Mouse (Mus musculus) cerebellum, adult 2 months (tissue): Measurements from ENCODE around the gene Foxo6. TPM values are rescaled to one million over a fixed set of nuclear protein-coding genes. Genes with fewer than 3 reads are reported as not detected.

ENCODE experiments used
- DNase-seq, 2 experiments: peaks; one replicate each; pipeline ENCODE4 v3.0.0; 2021
- H3K27ac ChIP-seq: fragments of 200-500 bp; 2 replicates; pipeline ENCODE4 v1.5.1; 2012; ENCODE audit warnings: low read length, control low read depth, inconsistent platforms; ENCODE audit not compliant: insufficient read depth
- H3K27me3 ChIP-seq: fragments of 200-500 bp; 2 replicates; pipeline ENCODE4 v1.6.1; 2012; ENCODE audit warnings: inconsistent platforms, mild to moderate bottlenecking, low read length, moderate library complexity; ENCODE audit not compliant: control insufficient read depth, insufficient read depth
- H3K4me1 ChIP-seq: fragments of 200-500 bp; 2 replicates; pipeline ENCODE4 v1.6.1; 2011; ENCODE audit warnings: low read length; ENCODE audit not compliant: control insufficient read depth, insufficient read depth
- H3K4me3 ChIP-seq: fragments of 200-500 bp; replicated peaks from 2 replicates; pipeline ENCODE3; 2011; ENCODE audit warnings: mild to moderate bottlenecking, low read depth, low read length, control low read depth; ENCODE audit not compliant: insufficient read depth
- CTCF ChIP-seq: fragments of 200-500 bp; IDR thresholded peaks from 2 replicates; pipeline ENCODE4 v1.5.1; 2011; ENCODE audit warnings: low read depth, mild to moderate bottlenecking, control low read depth, low read length, moderate library complexity, borderline replicate concordance; ENCODE audit not compliant: insufficient read depth
- POLR2A ChIP-seq: fragments of 200-500 bp; IDR thresholded peaks from 2 replicates; pipeline ENCODE4 v1.6.1; 2011; ENCODE audit warnings: low read length, control low read depth, borderline replicate concordance; ENCODE audit not compliant: insufficient read depth
- WGBS: fragments of 180-500 bp; shearing (Covaris S2); methylation state at CpG from one replicate; pipeline ENCODE4 v1.1.7; 2018; 5-methylcytosine and 5-hydroxymethylcytosine counted together
- polyA plus RNA-seq: library from polyadenylated mRNA; depleted of rRNA; stranded (reverse); fragments of >200 nt; gene quantifications from 2 replicates; pipeline ENCODE4 v1.2.3, GENCODE M21; 2012

Gene Foxo6
- polyA plus RNA-seq, 1 experiment = 2.0 TPM

DNA sequence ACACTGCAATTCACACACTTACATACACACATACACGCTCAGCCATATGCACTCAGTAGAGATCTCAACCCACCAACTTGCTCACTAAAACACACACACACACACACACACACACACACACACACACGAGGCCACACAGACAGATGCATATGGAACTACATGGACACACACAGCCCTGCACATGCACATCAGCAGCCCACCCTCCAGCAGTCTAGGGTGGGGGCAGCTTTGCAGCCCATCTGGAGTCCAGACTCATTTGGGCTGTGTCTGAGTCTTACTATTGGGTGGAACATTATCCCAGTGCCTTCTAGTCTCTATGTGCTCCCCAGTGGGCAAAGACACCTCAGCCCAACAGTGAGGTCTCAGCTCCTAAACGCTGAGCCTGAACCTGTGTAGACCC, 23.0 kb downstream of the Foxo6 start:
- no peaks in the 10 kb centered on the region for H3K4me1 ChIP-seq
- TF ChIP-seq CTCF (no peak), POLR2A (no peak)
- WGBS = 46% methylated on average over 3 of the region's 3 CpGs
- peaks cover 6% of the 10 kb centered on the region; the same call in 1 of the 2 replicates for H3K27me3 ChIP-seq
- DNase-seq = no peak
- H3K4me3 ChIP-seq = no peak overlapping the region
- H3K27ac ChIP-seq = no peak overlapping the region

DNA sequence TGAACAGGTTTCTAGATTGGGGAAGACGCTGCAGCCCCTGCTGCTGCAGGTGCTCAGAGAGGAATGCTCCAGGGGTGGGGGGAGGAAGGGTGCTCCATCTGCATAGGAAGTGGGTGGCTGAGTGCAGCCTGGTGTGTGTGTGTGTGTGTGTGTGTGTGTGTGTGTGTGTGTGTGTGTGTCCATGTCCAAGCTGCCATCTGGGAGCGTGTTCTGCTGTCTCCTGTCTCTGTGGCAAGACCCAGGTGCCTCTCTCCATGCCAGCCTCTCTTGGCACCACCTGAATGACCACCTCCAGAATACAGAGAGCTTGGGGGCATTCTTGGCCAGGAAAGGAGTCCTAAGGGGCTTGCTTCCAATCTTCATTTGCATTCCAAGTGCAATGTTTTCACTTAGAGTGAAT, 24.4 kb downstream of the Foxo6 start:
- 36% methylated on average over 2 of the region's 2 CpGs for WGBS
- Histone ChIP-seq H3K27me3 (peaks cover under 1% of the 10 kb centered on the region; the same call in 1 of the 2 replicates), H3K27ac (no peak overlapping the region), H3K4me3 (no peak overlapping the region), H3K4me1 (no peaks in the 10 kb centered on the region)
- TF ChIP-seq CTCF (no peak), POLR2A (no peak)
- no peak for DNase-seq

DNA sequence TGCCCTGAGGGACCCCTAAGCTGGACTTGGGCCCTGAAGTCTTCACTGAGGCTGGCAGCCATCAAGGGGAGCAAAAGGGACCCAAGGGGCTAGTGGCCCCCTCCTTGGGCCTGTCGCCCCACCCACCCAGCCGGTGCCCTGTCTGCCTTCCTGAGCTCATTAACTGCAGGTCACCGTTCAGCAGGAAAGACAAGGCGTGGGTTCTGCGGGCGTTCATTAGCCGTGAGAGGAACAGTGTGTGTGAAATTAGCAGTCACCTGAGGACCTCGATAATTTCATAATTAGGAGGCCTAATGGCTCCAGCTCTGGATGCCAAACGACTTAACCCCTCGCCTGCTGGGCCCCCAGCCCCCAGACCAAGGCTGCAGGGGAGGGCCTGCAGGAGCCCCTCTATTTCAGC, 24.9 kb downstream of the Foxo6 start:
- no peak for TF ChIP-seq POLR2A
- no peak for TF ChIP-seq CTCF
- H3K4me3 ChIP-seq = no peak overlapping the region
- no peak overlapping the region for H3K27ac ChIP-seq
- no peaks in the 10 kb centered on the region for H3K27me3 ChIP-seq
- WGBS = 55% methylated on average over 10 of the region's 10 CpGs
- H3K4me1 ChIP-seq = no peaks in the 10 kb centered on the region
- no peak for DNase-seq

DNA sequence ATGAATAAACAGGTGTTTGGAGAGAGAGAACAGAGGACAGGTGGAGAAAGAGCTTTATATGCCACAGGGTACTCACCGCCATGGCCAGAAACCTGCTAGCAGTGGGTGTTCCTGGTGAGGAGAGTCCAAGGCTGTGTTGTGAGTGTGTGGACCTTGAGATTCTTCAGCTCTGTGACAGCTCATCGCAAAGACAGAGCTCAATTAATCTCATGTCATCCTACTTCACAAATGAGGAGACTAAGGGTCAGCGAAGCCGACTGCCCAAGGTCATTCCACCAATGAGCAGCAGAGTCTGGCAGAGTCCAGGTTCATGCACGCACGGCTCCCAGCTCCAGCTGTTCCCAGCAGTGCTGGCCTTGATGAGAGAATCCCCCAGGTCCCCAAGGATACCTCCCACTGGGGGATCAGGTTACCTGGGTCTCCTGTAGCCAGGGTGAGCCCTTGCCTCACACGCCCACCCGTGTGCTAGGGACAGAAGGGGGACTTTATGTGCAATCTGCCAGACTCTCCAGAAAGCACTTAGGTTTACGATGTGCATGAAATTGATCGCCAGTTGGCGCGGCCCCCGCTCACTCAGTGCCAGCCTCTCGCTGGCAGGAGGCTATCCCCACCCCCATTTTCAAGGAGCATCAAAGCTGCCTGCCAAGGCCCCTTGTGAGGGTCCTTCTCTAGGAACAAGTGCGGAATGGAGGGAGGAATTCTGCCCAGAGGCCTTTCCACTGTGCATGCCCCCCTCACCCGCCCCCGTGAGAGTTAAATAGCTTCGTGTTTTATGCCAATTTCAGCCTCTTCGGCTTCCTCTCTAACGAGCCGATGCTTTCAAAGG, 27.6 kb downstream of the Foxo6 start:
- 26% methylated on average over 21 of the region's 21 CpGs for whole genome bisulfite sequencing
- TF ChIP-seq POLR2A (no peak), CTCF (no peak)
- no peak for DNase-seq
- Histone ChIP-seq H3K4me1 (no peaks in the 10 kb centered on the region), H3K27me3 (no peaks in the 10 kb centered on the region), H3K4me3 (no peak overlapping the region), H3K27ac (no peak overlapping the region)

DNA sequence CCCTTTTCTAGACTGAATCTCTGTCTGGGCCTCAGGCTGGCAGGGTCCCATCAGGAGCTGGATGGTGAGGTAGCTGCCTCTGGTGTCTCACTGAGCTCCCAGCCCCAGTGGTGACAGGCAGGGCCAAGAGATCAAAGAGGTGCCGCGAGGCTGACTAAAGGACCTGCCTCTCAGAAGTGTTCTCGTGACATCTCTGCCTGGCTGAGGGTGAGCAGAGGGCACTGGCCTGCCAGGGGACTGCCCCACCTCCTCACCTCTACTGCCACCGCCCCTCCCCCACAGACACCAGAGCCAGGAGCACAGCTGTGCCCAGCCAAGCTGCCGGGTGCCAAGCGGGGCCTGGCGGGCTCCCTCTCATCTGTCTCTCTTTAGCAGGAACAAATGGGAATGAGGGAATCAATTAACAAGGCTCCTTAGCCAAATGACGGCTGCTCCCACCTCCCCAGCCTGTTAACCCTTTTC, 38.3 kb downstream of the Foxo6 start:
- H3K4me3 ChIP-seq = no peak overlapping the region
- 51% methylated on average over 8 of the region's 8 CpGs for WGBS
- no peak for TF ChIP-seq POLR2A
- TF ChIP-seq CTCF = no peak
- DNase-seq = peak; percentile 31 to 49
- no peak overlapping the region for H3K27ac ChIP-seq
- no peaks in the 10 kb centered on the region for H3K4me1 ChIP-seq
- H3K27me3 ChIP-seq = no peaks in the 10 kb centered on the region

DNA sequence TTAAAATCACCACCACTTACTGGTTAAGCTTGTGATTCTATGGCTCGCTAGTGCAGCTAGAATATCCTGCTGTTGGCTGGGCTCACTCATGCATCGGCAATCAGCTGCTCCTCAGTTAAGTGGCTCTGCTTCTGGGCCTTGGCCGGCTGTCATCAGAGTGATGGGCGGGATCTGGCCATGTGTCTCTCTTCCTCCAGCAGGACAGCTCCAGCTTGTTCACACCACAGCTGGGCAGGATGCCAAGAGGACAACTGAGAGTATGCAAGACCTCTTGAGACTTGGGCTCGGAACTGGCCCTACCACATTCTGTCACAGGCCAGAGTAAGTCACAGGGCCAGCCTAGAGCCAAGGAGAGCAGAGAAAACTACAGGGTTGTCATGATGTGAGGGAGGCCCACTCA, 39.7 kb downstream of the Foxo6 start:
- WGBS = 54% methylated on average over 5 of the region's 5 CpGs
- Histone ChIP-seq H3K4me1 (peaks cover 9% of the 10 kb centered on the region), H3K27ac (no peak overlapping the region), H3K4me3 (no peak overlapping the region), H3K27me3 (no peaks in the 10 kb centered on the region)
- no peak for DNase-seq
- TF ChIP-seq CTCF (no peak), POLR2A (no peak)

DNA sequence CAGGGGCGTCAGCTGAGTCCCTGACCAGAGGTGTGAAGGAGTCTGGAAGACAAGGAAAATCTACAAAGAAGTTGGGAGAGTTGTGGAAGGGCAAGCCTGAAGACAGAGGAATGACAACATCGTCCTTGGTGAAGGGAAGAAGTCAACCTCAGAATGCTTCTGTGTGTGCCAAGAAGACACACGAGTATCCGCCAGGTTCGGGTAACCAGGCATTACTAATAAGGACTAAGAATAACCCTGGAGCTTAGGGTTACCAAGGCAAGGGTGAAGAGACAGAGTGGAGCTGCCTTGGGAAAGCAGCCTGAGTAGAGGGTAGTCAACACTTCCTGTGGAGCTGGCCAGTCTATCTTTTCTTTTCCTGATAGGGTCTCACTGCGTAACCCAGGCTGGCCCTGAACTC, 41.1 kb downstream of the Foxo6 start:
- TF ChIP-seq POLR2A = no peak
- no peak for TF ChIP-seq CTCF
- no peak for DNase-seq
- no peaks in the 10 kb centered on the region for H3K27me3 ChIP-seq
- H3K4me1 ChIP-seq = peaks cover 18% of the 10 kb centered on the region
- H3K4me3 ChIP-seq = no peak overlapping the region
- WGBS = 88% methylated on average over 6 of the region's 6 CpGs
- no peak overlapping the region for H3K27ac ChIP-seq

DNA sequence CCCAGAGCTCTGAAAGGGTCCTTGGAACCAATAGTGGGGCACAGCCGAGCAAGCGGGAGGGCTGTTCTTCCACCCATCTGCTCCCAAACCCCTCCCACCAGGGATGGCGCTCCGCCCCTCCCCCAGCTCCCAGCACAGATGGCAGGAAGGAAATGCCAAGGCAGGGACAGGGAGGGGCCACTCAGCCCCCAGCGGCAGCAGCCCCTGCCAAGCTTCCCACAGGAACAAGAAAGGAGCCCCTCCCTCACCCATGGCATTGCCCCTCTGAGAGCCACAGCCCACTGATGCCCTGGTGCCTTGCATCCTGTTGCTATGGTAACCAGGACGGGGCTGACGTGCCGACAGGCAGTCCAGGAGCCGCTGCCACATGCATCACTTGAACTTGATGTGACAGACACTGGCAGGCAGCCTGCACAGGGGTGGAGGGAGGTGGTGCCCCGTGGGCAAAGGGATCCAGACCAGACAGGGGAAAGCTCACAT, 44.3 kb downstream of the Foxo6 start:
- no peak overlapping the region for H3K27ac ChIP-seq
- H3K4me1 ChIP-seq = peaks cover 21% of the 10 kb centered on the region
- H3K27me3 ChIP-seq = no peaks in the 10 kb centered on the region
- TF ChIP-seq CTCF = no peak
- no peak for TF ChIP-seq POLR2A
- H3K4me3 ChIP-seq = peak overlapping the region; percentile 16
- under 1% methylated on average over 10 of the region's 10 CpGs for WGBS
- peak; percentile 77 to 80 for DNase-seq

DNA sequence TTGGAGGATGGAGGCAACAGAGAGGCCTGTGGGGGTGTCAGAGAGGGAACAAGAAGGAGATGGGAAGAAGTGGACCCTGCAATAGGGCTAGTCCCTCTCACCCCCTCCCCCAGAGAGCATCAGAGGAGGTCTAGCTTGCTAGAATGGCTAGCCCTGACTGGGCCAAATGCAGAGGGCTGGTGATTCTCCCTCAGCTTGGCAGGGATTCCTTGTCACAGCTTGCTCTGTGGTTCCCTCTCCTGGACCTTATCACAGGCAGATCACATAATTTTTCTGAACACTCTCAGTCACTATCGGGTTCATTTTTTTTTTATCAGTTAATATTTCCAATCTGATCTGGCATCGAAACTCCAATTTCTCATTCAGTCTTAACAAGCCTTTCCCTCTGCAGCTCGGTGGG, 46.0 kb downstream of the Foxo6 start:
- WGBS = 61% methylated on average over 3 of the region's 3 CpGs
- Histone ChIP-seq H3K27me3 (no peaks in the 10 kb centered on the region), H3K4me1 (peaks cover 21% of the 10 kb centered on the region), H3K4me3 (no peak overlapping the region), H3K27ac (no peak overlapping the region)
- peak in 1 of 2 experiments; percentile 51 for DNase-seq
- TF ChIP-seq POLR2A (no peak), CTCF (0 out of 2 replicates have a peak, but pooled peaks have one; percentile 9)
